In genomic region chr14:80901346-80901745, GRCm38 (mm10) we compare ENCODE assay signal across 8 mouse cellular contexts.
DNase-seq lines count a peak whose midpoint lies in the region; ATAC-seq lines count a peak whose summit lies in the region.

No protein-coding gene starts in this region.

- H3K27me3 ChIP-seq in midbrain, embryonic 14.5 days (ENCODE audit: control insufficient read depth, insufficient read depth, low read length) = no peaks in the 10 kb centered on the region

- WGBS in midbrain, embryonic 14.5 days = 34% methylated on average over 10 of the region's 10 CpGs

- peak overlapping the region; percentile 20 for H3K4me3 ChIP-seq in midbrain, embryonic 14.5 days (replicated peaks; ENCODE audit: low read depth, low read length)

- H3K9ac ChIP-seq in midbrain, embryonic 14.5 days (replicated peaks; ENCODE audit: low read length) = peak overlapping the region; percentile 27; the same call in 1 of the 2 replicates

- ATAC-seq in midbrain, embryonic 14.5 days (ENCODE audit: low FRiP score, low TSS enrichment) = peak; percentile 62

- H3K4me1 ChIP-seq in midbrain, embryonic 14.5 days (ENCODE audit: control insufficient read depth, insufficient read depth, low read length) = no peaks in the 10 kb centered on the region

- peak; percentile 1 for DNase-seq in embryo, embryonic 10.5 days (ENCODE audit: low spot score)
- DNase-seq in embryo, embryonic 9.5 days (ENCODE audit: extremely low spot score) = no peak
- DNase-seq in cerebellum, postnatal 14 days = peak; percentile 53 to 85
- peak; percentile 56 for DNase-seq in layer of hippocampus, adult 11-12 months (ENCODE audit: low spot score)
- peak; percentile 71 for DNase-seq in midbrain, embryonic 14.5 days
- DNase-seq in ovary, postnatal 10 days (ENCODE audit: low spot score) = no peak
- DNase-seq in lung, postnatal 10 days = no peak
- DNase-seq in thymus, postnatal 4 days = no peak

- H3K9me3 ChIP-seq in midbrain, embryonic 14.5 days (ENCODE audit: control insufficient read depth, low read length) = no peaks in the 10 kb centered on the region

- peak overlapping the region; percentile 49 for H3K4me2 ChIP-seq in midbrain, embryonic 14.5 days (ENCODE audit: low read length)

- H3K27ac ChIP-seq in midbrain, embryonic 14.5 days (replicated peaks; ENCODE audit: low read depth, low read length) = peak overlapping the region; percentile 76

- no peaks in the 10 kb centered on the region for H3K36me3 ChIP-seq in midbrain, embryonic 14.5 days (ENCODE audit: control insufficient read depth, insufficient read depth, low read length)

Comparison
In these comparisons a context has a peak if more than half of its experiments do, and no peak if none do; other contexts are left out.
1. DNase-seq: peak in embryo, embryonic 10.5 days (single experiment), cerebellum, postnatal 14 days (2 of 2), layer of hippocampus, adult 11-12 months (single experiment) and midbrain, embryonic 14.5 days (single experiment); none in embryo, embryonic 9.5 days (single experiment), ovary, postnatal 10 days (single experiment), lung, postnatal 10 days (single experiment) and thymus, postnatal 4 days (single experiment).